Mouse (Mus musculus) ES-CJ7 (cell line): ENCODE results near the gene Akr1e1.
A peak's percentile ranks its signal among the peaks of the same experiment; 100 is the strongest.
"Not testable (repeated sequence)": the region's sequence is repeated elsewhere in the genome, so short reads cannot be mapped to it uniquely, and the experiment has no call there.

Experiments
- DNase-seq: peaks from one replicate; pipeline ENCODE4 v3.0.0; 2011; ENCODE audit warnings: low read depth, low spot score

Gene Akr1e1

GRCm38 (mm10) chr13:4608961-4609409, at the start of gene Akr1e1:
Akr1e1 (minus strand) TSS chr13:4609174.
- peak; percentile 98 for DNase-seq

- peak; percentile 79 for DNase-seq
Observed at GRCm38 (mm10) chr13:4658346-4658745, 49.4 kb upstream of the Akr1e1 start.

DNA sequence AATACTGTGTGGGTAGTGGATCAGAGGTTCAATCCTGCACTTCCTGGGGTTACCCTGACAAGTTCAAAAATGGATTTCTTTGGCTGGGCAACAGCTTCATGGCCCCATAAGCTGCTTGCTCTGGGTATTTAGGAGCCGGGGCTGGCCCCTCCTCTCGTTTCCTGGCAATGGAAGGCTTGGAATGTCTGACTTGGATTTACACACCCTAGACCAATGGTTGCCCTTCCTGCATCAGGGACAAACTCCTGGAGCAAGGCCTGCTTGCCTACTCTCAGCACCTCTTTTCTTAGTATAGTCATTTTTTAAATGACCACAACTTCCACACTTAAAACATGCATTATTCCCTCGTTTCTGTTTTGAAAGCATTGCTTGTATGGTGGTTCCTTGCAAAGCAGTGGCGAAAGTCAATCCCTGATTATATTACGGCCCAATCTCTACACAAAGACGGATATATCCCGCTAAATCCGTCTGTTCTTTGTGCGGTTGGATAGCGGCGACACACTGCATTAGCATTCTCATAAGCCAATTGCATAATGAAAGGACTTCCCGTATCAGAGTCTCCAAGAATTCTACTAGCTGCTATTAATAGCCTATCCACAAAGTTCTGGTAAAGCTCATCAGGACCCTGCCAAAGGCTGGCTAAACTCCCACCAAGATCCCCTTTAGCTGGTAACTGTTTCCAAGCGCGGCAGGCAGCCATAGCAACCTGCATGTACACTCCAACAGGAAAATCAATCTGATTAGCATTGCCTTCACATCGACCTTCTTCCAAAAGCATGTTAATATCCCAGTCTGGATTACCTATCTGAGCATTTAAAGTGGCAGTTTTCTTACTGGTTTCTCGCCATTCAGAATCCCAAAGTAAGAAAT, 47.5 kb upstream of the Akr1e1 start:
- no peak for DNase-seq

- DNase-seq: no peak
Observed at GRCm38 (mm10) chr13:4650190-4650589, 41.2 kb upstream of the Akr1e1 start.

DNA sequence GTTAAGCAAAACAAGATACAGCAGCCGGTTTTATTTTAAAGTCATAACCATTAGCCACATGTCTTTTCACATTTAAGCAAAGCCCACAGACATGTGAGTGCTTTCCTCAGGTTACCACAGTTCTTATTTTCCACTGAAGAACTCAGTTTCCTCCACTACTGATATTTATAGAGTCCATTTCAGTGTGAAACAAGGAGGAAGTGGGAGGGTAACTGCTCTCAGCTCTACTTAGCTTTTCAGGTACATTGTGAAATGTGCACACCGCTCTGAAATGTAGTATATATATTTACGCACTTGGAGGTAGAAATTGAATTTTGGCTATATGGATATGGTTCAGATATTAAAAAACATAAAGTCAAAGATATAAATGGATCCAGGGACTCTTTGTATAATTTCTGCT, 36.3 kb upstream of the Akr1e1 start:
- DNase-seq: no peak

GRCm38 (mm10) chr13:4610902-4611301, 1.9 kb upstream of the Akr1e1 start:
- no peak for DNase-seq

DNA sequence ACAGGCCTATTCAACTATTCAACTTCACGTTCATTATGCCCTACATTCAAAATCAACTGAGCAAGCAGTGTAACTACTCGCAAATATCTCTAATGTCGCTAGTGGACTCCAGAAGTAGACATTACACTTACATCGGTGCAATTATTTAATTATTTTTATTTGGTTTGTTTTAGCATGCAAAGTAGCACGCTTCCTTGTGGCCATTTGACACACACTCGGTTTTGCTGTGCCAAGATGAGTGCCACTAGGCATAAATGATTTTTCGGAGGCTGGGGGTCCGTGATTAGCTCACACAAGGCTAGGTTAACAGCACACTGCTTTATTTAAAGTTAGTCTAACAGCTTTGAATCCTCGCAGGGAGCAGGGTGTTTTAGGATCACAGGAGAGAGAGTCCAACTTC, 444 bp downstream of the Akr1e1 start:
- no peak for DNase-seq

DNA sequence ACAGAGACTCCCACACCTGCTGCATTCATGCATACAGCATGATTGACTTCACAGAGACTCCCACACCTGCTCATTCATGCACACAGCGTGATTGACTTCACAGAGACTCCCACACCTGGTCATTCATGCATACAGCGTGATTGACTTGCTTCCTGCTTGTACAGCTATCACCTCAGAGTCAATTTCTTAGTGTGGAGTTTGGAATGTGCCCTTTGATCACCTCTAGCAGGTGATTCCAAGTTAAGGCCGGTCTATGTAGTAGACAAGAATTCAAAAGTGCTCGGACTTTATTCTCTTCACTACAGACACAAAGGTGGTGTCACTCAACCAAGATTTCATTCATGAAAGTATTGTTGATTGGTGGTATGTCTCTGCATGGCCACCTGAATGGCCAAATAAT, 2.2 kb downstream of the Akr1e1 start:
- no peak for DNase-seq

DNA sequence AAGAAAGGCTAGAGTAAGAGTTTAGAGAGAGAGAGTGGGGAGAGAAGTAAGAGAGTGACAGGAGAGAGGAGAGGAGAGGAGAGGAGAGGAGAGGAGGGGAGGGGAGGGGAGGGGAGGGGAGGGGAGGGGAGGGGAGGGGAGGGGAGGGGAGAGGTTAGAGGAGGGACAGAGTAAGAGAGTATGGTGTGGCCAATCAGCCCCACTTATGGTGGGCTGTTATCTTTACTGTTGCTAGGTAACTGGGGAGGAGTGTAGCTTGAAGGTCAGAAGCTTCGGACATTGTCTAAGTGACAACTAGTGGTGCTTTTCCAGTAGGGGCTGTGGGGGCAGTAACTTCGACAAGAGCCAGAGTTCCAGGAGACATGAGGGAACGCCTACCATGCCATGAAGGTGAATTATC, 5.5 kb downstream of the Akr1e1 start:
- not testable (repeated sequence) for DNase-seq

DNA sequence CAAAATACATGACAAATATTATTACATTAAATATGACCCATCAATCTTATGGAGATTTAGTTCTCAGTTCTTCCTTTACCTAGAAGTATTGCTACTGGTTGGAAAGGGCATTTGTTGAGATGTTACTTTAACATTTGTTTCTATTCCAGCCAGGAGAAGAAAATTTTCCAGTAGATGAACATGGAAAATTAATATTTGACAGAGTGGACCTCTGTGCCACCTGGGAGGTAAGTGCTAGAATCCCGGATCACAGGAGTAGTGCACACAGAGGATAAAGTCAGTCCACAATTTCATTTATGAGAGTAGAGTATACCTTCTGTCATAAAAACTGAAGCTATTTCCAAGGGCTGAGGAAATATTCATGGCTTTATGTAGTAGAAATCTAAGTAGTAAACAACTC, 32.1 kb downstream of the Akr1e1 start:
- DNase-seq: no peak

DNA sequence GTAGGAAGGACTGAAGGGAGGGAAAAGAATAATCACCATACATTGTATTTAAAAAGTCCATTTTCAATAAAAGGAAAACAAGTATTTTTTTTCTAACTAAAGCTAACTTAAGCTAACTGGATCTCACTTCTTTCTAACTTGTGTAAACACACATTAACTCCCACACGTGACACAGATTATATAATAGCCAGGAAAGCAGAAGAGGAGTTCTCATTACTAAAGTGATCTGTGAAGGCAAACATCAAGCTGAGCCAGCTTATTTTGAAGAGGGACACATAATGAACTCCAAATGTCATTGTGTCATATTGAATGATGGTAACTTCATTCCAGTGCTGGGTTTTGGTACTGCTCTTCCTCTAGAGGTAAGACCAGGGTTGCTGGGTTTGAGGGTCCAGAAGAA, 35.1 kb downstream of the Akr1e1 start, which contains the start of gene Akr1c21:
Gene Akr1c21, plus strand, starts transcription at position 205 of the 400 bp plus-strand sequence.
- no peak for DNase-seq

DNA sequence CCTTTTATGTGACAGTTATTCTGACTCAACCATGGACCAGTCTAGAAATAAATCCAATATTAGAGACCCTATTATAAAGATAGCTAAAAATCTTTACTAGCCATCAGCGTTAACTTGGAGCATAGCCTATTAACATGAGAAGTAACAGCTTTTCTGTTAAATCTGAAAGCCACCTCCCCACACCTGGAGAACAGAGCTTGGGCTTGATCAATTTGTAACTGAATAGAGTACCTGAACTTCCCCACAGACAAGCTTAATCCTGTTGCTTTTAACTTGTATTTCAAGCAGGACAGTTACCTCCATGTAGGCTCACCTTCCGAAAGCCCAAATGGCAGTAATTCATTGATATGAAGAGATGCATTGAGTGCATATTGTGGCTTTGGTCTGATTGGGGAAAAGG, 43.0 kb downstream of the Akr1e1 start:
- peak; percentile 58 for DNase-seq

DNA sequence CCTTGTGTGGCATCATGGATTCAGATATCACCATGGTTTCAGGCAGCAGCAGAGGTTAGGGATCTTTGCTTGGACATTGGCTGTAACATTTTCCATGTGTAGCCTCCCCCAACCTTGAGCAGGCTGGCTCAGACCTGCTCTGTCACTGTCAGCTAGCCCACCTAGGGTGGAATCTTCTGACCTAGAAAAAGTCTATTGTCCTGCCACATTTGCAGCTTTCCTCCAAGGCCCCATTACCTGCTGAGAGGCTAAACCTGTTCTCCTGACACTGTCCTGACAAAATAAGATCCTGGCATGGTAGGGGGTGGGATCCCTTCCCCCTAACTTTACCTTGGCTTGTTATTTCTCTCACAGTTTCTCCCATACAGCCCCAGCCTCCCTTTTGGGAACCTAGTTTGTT, 48.5 kb downstream of the Akr1e1 start:
- DNase-seq: peak; percentile 70

DNA sequence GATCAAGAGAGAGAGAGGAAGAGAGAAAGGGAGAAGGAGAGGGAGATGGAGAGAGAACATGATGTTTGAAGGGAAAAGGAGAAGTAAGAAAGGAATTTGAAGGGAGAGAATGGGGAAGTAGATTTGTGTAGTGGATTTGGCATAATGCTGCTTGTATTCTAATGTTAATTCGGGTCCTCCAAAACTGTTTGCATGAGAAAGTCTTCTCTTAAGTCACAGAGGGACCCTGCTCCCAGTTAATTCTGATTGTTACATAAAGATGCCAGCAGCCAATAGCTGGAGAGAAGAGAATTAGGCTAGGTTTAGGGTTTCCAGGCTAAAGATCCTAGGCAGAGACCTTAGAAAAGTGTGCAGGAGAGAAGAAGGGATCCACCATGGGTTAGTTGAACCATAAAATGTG, 49.8 kb downstream of the Akr1e1 start:
- peak; percentile 77 for DNase-seq
